Mouse (Mus musculus) cortical plate, adult 2 months (tissue): ENCODE measurements around the gene Ptprm.

Experiments used
- CTCF ChIP-seq: fragments of 200-500 bp; IDR thresholded peaks from 2 replicates; pipeline ENCODE4 v1.5.1; 2011; ENCODE audit warnings: mild to moderate bottlenecking, control low read depth, low read length; ENCODE audit not compliant: insufficient read depth; ENCODE audit errors: extremely low read depth
- POLR2A ChIP-seq: fragments of 200-500 bp; IDR thresholded peaks from 2 replicates; pipeline ENCODE4 v1.6.1; 2011; ENCODE audit warnings: mild to moderate bottlenecking, low read length, control low read depth; ENCODE audit not compliant: insufficient read depth; ENCODE audit errors: extremely low read depth

DNA sequence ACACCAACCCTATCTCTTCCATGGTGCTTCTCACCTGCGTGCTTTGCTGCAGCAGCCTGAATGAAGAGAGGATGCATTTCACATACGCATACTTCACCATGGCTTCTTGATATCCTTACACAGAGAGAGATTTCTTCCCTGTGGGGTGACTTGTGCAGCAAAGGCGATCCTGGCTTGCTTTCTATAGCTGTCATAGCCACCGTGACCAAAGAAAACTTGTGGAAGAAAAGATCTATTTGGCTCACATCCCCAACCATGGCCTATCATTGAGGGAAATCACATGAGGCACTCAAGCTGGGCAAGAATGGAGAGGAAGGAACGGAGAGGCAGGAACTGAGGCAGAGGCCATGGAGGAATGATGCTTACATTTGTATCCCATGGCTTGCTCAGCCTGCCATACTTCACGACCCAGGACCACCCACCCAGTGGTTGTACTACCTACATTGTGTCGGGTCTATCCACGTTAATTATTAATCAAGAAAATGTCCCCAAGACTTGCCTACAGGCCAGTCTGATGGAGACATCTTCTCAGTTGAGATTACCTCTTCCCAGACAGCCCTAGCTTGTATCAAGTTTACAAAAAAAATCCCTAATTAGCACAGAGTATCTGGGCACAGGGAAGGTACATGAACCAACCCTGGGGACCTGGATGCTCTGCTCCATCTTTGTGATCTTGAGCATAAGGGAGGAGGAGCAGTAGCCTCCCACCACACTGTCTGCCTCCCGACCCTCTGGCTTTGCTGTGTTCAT, 641.6 kb downstream of the Ptprm start:
- TF ChIP-seq CTCF (no peak), POLR2A (no peak)
